ENCODE assay signal across 19 mouse cellular contexts in the genomic region with DNA sequence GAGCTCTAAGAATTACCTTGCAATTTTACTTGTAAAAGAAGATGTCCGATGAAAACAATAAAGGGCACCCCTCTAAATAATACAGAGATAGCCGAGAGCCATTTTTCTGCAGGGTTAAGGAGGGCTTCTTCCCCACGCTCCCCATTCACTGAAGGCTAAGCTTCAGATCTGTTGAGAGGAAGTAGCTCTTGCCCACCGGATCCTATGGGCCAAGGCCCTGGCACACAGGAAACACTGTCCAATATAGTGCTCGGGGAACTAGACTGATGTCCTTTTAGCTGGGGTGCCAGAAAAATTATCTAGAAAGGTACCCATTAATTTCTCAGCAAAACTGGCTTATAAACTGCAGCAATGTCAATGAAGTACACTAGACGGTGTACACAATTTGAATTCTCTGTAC.
"Had no signal": no experiment of that assay in that cellular context is flagged by ENCODE, and none has a peak within 500 bp of the region (broad histone marks: within the 10 kb centered on the region; RNA-seq: fewer than 3 reads in every experiment).

No protein-coding gene starts in this region.

- H3K4me3 ChIP-seq: limb, embryonic 12.5 days; limb, embryonic 15.5 days; midbrain, embryonic 15.5 days; neural tube, embryonic 13.5 days; stomach, embryonic 15.5 days had no signal

- H3K9ac ChIP-seq: limb, embryonic 12.5 days; limb, embryonic 15.5 days; liver, embryonic 14.5 days; liver, postnatal 0 days; lung, embryonic 14.5 days; midbrain, embryonic 15.5 days; neural tube, embryonic 13.5 days; stomach, embryonic 15.5 days had no signal

- H3K9me3 ChIP-seq: limb, embryonic 12.5 days; limb, embryonic 15.5 days; midbrain, embryonic 15.5 days; neural tube, embryonic 13.5 days; stomach, embryonic 15.5 days had no signal

- H3K36me3 ChIP-seq: midbrain, embryonic 15.5 days had no signal

- DNase-seq: kidney, adult 11 months; kidney, adult 8-10 months; kidney, postnatal 14 days; left cerebral cortex, postnatal 4 days; liver, postnatal 0 days; lung, embryonic 14.5 days; retina, postnatal 1 day; right cerebral cortex, postnatal 25 days; spleen, adult 18-20 months; thymus, postnatal 25 days had no signal

- H3K4me2 ChIP-seq: limb, embryonic 12.5 days; limb, embryonic 15.5 days; liver, embryonic 11.5 days; lung, embryonic 14.5 days; midbrain, embryonic 11.5 days; midbrain, embryonic 15.5 days; neural tube, embryonic 13.5 days; stomach, embryonic 15.5 days had no signal

- H3K27ac ChIP-seq: limb, embryonic 12.5 days; limb, embryonic 15.5 days; liver, embryonic 14.5 days; midbrain, embryonic 15.5 days; neural tube, embryonic 13.5 days; stomach, embryonic 15.5 days had no signal

- H3K27me3 ChIP-seq: limb, embryonic 12.5 days; limb, embryonic 15.5 days; midbrain, embryonic 15.5 days; neural tube, embryonic 13.5 days; stomach, embryonic 15.5 days had no signal

- H3K4me1 ChIP-seq: midbrain, embryonic 15.5 days; neural tube, embryonic 13.5 days had no signal

- ATAC-seq: liver, postnatal 0 days; lung, postnatal 0 days; midbrain, embryonic 15.5 days had no signal
